Mouse (Mus musculus): ENCODE data around the gene Gstt4.
"Not testable (repeated sequence)": the region's sequence is repeated elsewhere in the genome, so short reads cannot be mapped to it uniquely, and the experiment has no call there.

Gstt4 gene

DNA sequence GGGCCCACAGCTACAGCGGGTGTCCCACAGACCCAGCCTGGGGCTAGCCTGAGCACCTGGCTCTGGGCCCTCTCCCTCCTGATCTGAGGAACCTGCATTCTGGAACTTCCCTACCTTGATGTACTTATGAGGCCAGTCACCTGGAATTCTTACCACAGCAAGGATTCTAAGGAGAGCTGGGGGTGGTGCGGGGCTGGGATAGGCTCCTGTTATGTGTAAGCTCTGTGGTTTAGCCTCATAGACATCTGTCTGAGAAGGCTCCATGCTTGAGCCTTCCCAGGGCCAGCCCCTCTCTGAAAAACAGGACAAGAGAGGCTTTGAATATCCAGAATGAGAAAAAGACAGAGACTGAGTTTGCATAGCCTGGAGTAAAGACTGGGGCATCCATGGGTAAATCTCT is at the start of gene Gstt4:
Gstt4 (minus strand) TSS at position 101 of the 400 bp plus-strand sequence.
- no peak for DNase-seq (ENCODE audit: low read depth, low spot score)

DNA sequence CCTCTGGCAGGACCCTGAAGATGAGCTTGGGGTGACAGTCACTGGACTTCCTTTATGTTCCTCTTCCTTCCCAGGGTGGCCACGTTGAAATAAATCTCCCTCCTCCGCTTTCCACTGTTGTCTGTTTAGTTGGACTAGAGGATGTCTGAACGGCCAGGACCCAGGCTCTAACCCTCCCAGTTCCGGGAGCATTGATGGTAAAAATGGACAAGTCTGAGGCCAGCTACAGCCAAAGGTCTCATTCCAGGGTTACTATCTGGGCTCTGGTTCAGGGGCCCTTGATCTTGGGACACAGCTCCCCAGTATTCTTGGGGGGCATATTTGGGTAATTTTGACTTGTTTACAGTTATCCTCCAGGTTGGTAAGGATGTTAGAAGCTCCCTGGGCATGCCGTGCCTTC is 39.2 kb upstream of the Gstt4 start:
- no peak for DNase-seq (ENCODE audit: low read depth, low spot score)

DNA sequence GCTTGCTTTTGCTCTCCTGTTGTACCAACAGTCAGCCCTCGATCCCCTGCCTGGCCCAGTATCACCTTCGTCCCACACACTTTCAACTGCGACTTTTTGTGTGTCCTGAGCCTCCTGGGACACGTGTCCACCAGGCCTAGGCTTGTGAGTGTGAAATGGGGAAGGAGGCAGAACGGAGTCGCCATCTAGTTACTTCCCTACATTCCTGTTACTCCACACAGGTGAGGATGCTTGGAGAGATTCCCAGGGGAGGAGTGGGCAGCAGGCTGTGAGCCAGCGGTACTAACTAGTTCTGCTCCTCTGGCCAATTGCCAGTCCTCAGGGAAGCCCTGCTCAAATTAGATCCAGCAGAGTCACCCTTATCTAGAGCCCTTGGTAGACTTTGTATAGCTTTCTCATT is 38.4 kb upstream of the Gstt4 start:
- no peak for DNase-seq (ENCODE audit: low read depth, low spot score)

DNA sequence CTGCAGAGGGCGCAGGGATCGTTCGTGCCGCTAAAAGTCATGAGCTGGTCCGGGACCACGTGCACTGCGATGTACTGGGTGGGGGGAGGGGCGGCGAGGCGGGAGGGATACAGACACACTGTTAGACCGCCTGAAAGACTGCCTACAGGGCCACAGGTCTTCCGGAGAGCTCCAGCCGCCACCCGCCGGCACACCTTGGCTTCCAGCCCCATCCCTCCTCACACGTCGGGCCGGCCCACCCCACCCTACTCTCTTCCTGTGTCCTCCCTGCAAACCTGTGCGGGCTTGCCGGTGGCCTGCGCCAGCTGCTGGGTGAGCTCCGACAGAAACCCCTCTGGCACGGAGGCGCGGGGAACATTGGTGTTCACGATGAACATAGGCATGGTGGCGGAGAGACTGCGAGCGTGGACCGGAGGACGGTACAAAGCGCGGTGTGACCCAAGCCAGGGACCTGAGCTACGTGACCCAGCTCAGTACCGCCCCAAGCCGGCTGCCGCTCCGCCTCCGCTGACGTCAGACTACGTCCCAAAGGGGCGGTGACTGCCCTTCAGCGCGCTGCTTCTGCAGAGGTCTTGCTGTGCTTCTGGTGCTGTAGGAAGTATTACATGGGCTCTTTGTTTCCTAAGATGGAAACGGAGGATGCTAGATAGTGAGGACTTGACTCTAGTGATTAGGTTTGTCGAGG is 37.6 kb upstream of the Gstt4 start, which contains the start of gene Mif:
Mif (minus strand) TSS at position 455 of the 685 bp plus-strand sequence.
- DNase-seq (ENCODE audit: low read depth, low spot score): peak; percentile 94

DNA sequence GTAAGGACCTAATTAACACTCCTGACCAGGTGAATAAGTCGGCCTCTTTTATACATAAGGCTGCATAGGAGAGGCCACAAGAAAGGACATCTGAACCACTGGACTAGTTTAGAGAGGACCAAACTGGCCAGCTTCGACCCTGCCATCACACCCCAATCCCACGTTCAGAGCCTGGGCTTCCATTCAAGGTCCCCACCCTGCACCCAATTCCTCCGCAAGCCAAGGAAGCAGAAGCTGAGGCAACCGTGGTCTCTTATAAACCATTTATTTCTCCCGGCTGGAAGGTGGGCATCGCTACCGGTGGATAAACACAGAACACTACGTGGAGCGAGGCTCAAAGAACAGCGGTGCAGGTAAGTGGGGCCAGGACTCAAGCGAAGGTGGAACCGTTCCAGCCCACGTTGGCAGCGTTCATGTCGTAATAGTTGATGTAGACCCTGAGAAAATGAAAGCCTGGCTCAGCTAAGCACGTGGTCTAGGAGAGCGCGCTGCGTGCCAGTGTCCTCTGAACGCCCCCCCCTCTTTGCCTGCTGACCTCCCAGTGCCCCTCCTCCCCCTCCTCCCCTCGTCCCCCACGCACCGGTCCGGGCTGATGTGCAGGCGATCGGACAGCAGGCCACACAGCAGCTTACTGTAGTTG is 36.9 kb upstream of the Gstt4 start:
- peak; percentile 60 for DNase-seq (ENCODE audit: low read depth, low spot score)

DNA sequence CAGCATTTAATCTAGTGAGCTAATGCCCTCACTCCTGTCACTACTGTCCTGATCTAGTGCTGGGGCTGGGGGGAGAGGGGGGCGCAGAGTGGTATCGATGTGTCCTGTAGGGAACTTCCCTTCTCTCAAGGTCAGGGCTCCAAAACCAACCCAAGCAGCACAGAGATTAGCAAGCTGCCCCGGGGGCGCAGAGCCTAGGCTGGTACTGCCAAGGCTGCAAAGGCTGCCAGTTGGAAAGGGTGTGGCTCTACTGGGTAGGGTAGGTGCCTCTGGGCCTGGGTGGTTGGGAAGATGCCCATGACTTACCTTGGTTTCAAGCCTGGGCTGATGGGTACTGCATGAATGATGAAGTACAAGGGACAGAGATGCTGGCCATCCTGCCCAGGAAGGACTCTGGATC is 35.3 kb upstream of the Gstt4 start:
- no peak for DNase-seq (ENCODE audit: low read depth, low spot score)

DNA sequence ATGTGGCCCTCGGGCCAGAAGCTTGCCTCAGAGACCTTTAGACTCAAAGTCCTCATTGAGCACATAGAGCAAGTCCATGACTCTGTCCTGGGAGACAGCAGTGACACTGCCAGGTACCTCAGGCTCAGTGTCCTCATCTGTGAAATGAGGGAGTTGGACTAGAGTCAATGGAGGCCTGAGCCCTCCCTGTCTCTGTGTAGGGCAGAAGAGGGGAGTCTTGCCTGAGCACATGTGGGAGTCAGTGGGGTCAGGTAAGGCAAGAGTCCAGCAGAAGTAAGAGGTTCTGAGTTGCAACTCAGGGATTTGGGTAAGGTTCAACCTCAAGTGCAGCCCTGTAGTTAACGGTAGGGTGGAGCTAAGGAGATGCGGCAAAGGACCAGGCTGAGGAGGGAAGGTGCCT is 34.6 kb upstream of the Gstt4 start:
- no peak for DNase-seq (ENCODE audit: low read depth, low spot score)

DNA sequence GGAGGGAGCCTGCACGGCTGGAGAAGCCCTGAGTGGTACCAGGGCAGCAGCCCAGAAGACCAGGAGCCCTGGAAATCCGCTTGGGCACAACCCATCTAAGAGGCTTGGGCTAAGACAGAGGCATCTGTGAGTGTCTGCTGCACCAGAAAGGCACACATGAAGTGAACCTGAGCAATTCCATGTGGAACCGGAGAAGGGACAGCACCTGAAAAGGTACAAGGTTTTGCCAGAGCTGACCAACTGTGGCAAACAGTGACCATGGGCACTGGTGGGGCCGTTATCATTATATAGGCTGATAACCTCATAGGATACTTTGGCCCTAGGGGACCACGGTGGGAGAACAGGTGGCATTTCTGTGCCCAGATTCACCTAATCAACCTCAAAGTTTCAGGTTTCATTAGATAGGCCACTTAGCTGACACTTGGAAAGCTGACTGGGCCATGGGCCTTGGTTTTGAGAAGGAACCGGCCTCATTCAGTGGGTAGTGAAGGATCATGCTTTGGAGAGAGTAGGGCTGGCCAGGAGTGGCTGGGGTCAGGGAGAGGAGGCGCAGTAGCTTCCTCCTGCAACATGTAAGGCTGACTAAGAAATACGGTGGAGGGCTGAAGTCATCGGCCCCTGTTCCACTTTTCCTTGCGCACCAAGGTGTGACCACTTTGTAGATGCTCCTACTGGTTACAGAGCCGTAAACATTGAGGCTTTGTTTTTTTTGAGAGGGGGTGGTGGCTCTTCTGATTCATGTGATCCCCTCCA is 34.0 kb upstream of the Gstt4 start:
- DNase-seq (ENCODE audit: low read depth, low spot score): no peak

DNA sequence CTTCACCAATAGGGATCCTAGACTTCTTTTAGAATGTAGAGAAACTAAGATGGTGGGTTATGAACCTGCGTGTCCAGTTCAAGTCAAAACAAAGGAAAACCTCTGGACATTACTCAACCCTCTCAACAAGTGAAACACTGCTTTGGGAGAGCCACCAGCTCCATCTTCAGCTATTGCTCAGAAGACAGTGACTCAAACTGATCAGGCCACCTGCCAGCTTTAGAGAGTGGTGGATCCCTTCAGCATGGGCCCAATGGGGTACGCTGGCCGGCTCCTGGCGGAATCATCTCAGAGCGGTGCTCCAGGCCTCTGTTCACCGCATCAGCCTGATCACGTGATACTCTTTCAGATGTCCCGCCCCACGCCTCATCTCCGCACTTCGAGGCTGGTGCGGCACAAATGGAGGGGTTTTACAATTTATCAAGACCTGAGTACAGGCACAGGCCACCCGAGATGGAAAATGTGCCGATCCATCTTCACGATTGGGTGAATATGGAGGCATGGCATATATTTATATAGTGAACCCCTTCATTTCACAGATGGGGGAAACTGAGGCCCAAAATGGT is 33.2 kb upstream of the Gstt4 start:
- no peak for DNase-seq (ENCODE audit: low read depth, low spot score)

DNA sequence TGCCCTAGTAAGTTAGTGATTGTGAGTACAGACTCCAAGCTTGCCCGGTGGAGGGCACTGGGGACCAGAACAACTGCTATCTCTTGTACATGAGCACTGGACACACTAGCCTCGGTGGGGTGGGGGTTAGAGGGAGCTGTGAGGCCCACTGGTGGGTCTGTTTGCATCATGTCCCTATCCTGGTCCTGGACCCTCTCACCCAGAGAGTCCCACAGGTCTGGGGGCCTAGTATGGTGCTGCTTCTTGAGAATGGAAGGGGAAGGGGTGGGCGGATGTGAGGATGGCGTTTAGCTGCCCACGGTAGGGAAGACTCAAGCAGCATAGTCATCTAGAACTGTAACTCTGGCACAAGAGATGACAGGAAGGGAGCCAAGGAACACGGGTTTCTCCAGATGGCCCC is 32.4 kb upstream of the Gstt4 start:
- no peak for DNase-seq (ENCODE audit: low read depth, low spot score)

DNA sequence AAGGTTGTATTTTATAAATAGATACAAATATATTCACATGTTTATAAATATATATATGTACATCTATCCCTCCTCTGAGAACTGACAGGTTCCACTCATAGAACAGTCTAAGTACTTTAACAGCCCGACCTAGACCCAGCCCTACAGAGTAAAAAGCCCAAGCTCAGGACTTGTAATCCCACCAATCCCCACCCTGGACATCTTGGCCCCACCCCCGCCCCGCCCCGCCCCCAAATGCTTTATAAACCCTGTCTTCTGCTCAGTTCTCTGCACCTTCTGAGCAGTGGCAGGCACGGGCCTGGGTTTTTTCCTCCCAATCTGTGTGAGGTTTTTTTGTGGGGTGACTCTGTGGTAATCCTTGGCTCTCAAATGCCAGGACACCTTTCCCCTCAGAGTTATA is 31.8 kb upstream of the Gstt4 start:
- no peak for DNase-seq (ENCODE audit: low read depth, low spot score)

DNA sequence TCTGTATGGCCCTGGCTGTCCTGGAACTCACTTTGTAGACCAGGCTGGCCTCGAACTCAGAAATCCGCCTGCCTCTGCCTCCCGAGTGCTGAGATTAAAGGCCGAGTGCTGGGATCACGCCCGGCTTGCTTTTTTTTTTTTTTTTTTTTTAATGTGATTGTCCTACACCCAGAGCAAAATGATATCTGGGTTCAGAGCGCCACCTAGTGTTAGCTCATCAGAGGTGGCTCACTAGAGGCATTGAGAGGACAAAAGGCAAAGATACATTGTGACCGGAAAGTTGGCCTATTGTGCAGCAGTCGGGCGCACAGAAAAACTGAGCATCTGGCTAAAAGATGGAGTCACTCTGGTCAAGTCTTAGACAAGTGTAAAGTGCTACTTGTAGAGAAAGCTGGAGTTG is 31.1 kb upstream of the Gstt4 start:
- peak; percentile 93 for DNase-seq (ENCODE audit: low read depth, low spot score)

DNA sequence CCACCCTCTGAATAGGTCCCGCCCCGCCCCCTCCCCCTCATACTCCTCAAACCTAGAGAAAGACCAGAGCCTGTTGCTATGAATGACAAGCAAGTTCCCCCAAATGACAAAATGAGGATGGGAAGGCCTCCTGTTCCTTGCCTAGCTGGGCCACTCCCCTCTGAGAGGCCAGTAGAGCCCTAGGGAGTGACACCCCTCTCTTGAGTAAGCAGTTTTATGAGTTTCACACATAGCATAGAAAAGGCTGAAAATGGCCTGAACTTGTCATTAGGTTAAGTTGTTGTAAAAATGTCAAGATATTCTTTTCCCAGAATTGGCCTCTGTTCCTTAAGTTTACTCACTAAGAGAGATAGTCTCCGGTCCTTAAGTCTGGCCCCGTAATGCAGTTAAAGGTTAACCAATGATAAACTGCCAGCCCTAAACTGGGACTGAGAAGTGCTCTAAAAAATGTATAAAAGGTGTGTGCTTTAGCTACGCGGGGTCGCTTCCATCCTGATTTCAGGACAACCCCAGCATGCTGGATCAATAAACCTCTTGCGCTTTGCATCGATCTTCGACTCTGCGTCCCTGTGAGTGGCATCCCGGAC is 30.3 kb upstream of the Gstt4 start:
- no peak for DNase-seq (ENCODE audit: low read depth, low spot score)

DNA sequence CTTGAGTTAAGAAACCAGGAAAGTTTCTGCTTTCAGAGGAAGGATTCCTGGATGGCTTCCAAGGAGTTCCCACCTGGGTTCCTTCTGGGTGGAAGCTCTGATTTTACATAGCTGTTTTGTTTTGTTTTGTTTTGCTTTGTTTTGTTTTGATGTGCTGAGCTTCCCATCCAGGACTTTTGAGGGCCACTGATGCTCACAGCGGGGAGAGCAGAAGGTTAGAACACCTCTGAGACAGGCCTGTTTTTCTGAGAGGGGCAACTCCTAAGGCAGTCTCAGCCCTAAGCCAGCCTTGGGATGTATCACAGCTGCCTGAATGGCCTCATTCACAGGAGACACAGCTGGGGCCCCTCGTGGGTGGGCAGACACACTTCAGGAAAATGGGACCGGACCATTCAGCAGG is 29.3 kb upstream of the Gstt4 start:
- peak; percentile 86 for DNase-seq (ENCODE audit: low read depth, low spot score)

DNA sequence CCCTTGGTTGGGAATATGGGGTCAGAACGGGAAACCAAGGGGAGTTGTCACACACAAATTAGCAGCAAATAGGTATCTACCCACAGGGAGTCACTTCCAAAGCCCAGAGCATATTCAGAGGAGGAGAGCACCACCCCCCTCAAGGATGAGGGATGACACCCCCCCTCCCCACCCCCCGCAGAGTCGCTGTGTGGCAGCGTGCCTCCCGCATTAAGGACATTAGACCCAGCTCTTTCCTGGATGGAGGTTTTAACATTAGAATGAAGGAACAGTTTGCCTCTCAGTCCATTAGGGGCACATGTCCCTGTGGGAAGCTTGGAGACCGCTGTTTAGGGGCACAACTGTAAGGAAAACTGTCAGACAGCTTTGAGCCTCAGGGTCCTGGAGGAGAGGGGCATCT is 28.7 kb upstream of the Gstt4 start:
- DNase-seq (ENCODE audit: low read depth, low spot score): peak; percentile 84

DNA sequence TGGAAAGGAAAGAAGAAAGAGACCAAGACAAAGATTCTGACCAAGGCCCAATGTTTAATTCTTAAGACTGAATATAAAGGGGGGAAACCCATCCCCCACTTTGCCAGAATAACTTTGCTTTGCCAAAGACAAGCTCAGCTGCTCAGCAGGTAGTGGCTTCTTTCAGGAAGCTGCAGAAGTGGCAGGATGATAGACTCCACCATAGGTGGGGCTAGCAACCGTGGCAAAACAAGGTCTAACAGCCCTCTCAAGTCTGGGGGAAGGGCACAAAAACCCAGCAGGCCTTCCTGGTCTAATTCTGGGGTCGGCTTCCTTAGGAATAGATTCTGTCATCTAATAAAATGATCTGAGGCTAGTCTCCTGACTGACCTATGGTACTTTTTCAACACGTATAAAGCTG is 26.0 kb upstream of the Gstt4 start:
- peak; percentile 54 for DNase-seq (ENCODE audit: low read depth, low spot score)

DNA sequence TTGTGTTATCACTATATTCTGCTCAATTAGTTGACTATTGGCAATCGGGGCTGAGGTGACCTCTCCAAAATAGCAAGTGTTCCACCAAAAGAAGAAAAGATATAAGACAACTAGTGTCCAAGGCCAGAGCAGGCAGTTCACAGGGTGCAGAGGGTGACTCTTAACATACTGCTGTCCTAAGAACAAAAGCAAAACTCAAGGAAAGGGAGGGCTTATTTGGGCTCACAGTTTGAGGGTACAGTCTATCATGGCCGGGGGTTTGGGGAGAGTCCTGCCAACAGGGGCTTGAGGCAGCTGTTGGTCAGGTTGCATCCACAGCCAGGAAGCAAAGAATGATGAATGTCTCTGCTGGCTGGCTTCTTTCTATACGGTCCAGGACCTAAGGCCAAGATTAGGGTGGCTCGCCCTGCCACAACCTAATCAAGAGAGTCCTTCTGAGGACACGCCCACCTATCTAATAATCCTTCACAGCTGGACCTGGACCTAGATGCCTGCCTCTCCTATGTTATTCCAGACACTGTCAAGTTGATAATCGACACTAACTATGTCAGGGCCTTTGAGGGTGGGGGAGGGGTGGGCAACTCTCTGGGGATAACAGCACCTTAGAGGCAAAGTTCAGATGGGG is 23.1 kb upstream of the Gstt4 start:
- DNase-seq (ENCODE audit: low read depth, low spot score): no peak

DNA sequence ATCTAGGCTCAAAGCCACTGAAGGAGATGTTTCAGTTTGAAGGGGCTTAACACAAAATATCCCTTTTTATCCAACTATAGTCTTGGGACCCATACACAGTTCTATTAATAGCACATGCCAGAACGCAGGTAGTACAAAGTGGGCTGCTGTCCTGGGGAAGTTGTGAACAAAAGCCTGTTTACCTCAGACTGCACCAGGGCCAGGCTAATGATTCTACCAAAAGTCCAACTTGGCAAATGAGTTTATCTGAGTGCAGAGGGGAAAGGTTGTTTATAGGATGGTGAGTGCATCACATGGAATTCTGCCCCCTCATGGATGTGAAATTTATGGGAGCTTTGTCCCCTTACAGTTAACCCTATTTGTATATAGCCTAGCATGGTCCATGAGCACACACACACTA is 22.5 kb upstream of the Gstt4 start:
- no peak for DNase-seq (ENCODE audit: low read depth, low spot score)

DNA sequence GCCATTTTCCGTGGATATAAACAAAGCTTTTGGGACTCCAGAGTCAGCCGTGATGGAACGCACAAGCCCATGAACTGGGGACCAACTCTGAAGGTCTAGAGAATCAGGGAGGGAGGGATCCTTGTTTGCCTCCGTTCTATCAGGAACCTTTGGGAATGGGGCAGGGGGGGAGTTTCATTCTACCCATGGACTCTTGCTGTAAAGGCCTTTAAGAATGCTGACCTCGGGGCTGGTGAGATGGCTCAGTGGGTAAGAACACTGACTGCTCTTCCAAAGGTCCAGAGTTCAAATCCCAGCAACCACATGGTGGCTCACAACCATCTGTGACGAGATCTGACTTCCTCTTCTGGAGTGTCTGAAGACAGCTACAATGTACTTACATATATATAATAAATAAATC is 21.6 kb upstream of the Gstt4 start:
- not testable (repeated sequence) for DNase-seq (ENCODE audit: low read depth, low spot score)

DNA sequence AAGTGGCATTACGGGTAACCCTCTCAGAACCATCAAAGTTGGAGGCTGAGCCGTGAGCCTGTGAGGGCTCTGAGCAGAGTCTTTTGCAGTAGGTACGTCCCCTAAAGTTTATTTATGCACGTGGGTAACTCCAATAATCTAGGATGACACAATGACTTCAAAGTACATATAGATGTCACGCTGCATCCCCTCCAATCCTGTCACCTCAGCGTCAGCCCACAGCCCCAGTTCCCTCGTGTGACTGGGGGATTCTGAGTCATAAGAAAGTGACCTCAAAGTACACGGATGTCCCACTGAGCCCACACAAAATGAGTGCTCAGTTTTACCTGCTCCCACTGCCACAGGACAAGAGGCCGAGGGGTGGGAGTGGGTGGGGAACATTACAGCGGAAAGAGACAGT is 16.7 kb upstream of the Gstt4 start:
- DNase-seq (ENCODE audit: low read depth, low spot score): no peak

DNA sequence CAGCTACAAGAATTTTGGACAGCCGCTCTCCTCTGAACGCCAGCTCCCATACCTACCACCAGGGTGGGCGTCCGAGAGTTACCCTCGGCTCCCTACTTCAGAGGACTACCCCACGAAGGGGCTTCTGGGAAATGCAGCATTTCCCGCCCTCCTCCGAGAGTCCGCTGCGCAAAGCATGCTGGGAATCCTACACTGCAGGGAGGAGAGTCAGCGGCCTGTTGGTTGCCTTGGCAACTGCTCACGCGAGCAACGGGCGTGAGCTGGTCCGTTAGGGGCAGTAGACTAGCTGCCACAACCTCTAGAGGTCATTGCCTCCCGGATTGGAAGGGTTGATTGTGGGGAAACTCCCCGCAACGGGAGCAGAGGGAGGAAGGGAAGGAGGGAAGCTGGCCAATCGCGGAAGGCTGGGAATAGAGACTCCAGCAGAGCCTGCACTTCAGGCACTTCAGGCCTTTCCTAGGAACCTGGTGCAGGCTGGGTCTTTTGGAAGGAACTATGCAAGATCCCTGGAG is 15.0 kb upstream of the Gstt4 start, which contains the start of gene Gstt2:
Gstt2 (minus strand) TSS at position 177 of the 512 bp plus-strand sequence.
- peak; percentile 100 for DNase-seq (ENCODE audit: low read depth, low spot score)

Measured in ES-CJ7 (cell line).